Mouse (Mus musculus) bone marrow macrophage, adult 2 months (primary cell): ENCODE data around the gene Spata32.
"Not testable (repeated sequence)": the region's sequence is repeated elsewhere in the genome, so short reads cannot be mapped to it uniquely, and the experiment has no call there.

ENCODE experiments used
- CTCF ChIP-seq: IDR thresholded peaks from 2 replicates; pipeline ENCODE4 v1.5.1; 2012; ENCODE audit warnings: low read depth, mild to moderate bottlenecking, low read length, moderate library complexity
- POLR2A ChIP-seq: IDR thresholded peaks from 2 replicates; pipeline ENCODE4 v1.6.1; 2012; ENCODE audit warnings: mild to moderate bottlenecking, low read depth, low read length, borderline replicate concordance

DNA sequence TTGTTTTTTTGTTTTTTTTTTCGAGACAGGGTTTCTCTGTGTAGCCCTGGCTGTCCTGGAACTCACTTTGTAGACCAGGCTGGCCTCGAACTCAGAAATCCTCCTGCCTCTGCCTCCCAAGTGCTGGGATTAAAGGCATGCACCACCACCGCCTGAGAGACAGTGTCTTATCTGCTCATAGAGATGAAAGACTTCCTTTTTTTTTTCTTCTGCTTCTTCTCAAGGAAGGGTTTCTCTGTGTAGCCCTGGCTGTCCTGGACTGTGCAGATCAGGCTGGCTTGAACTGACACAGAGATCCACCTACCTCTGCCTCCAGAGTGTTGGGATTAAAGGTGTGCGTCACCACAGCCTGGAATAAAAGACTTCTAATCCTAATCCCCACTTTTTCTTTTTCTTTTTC lies 4.5 kb upstream of the Spata32 start:
- not testable (repeated sequence) for TF ChIP-seq POLR2A, CTCF
